Mouse (Mus musculus) cerebellum, adult 2 months (tissue): ENCODE measurements at regions not wholly inside any gene's neighbourhood (a gene's known extent, or its start where the extent isn't known, plus 50 kb on each side); places are given as distances from the start of the nearest gene placed in this dataset.

ENCODE experiments used
- CTCF ChIP-seq: fragments of 200-500 bp; IDR thresholded peaks from 2 replicates; pipeline ENCODE4 v1.5.1; 2011; ENCODE audit warnings: low read depth, mild to moderate bottlenecking, control low read depth, low read length, moderate library complexity, borderline replicate concordance; ENCODE audit not compliant: insufficient read depth
- POLR2A ChIP-seq: fragments of 200-500 bp; IDR thresholded peaks from 2 replicates; pipeline ENCODE4 v1.6.1; 2011; ENCODE audit warnings: low read length, control low read depth, borderline replicate concordance; ENCODE audit not compliant: insufficient read depth

- TF ChIP-seq POLR2A (no peak), CTCF (no peak)
Observed at GRCm38 (mm10) chr6:117677821-117678220, 163.2 kb upstream of the Zfp637 start.
